Mouse (Mus musculus) bone marrow macrophage, adult 2 months (primary cell): Measurements from ENCODE around the gene Mzt1.

Experiments
- CTCF ChIP-seq: IDR thresholded peaks from 2 replicates; pipeline ENCODE4 v1.5.1; 2012; ENCODE audit warnings: low read depth, mild to moderate bottlenecking, low read length, moderate library complexity
- POLR2A ChIP-seq: IDR thresholded peaks from 2 replicates; pipeline ENCODE4 v1.6.1; 2012; ENCODE audit warnings: mild to moderate bottlenecking, low read depth, low read length, borderline replicate concordance

- TF ChIP-seq CTCF (no peak), POLR2A (no peak)
These were observed 848 bp upstream of the Mzt1 start for GRCm38 (mm10) chr14:99046782-99047181.
